Mouse (Mus musculus): ENCODE measurements around the gene Wrnip1. TPM values are rescaled to one million over a fixed set of nuclear protein-coding genes. Genes with fewer than 3 reads are reported as not detected.

Wrnip1 gene
- total and polyA plus RNA-seq, 2 experiments from 2014 or later = 29.9 to 82.6 TPM

DNA sequence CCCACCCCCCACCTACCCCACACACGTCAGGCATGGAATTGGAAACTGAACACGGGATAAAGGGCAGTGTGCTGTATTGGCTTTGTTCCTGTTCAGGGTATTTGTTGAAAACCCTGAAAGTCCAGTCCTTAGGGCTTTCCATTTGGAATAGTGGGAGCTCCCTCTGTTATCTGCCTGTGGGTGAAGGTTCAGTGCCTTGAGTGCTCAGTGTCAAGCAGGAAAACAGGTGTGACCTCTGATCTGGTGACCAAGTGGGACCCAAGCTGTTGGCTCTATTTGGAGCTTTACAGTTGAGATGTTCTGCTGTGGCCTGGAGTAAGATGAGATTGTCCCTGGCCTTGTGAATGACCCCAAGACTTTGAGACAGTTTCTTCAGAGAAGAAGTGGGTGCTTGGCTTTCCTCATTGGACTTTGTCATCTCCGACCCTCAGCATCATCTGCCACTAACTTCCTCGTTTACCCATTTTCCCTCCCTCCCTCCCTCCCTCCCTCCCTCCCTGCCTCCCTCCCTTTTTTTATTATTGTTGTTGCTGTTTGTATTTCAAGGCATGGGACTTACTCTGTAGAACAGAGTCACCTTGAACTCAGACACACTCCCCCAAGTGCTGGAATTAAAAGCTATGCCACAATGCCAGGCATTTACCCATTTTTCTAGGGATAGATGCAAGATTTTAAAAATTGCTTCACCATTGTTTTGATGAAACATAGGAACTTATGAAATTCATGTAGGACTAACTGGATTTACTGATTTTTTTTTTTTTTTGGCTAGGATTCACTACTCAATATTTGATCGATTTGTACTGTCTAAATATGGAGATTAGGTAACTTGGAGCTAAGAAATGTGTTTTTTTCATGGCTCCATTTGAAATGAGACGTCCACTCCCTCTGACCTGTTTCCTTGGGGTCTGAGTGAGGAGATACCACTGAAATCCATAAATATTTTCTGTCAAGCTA is 22.8 kb downstream of the Wrnip1 start:
- no peaks in the 10 kb centered on the region for H3K27me3 ChIP-seq (ENCODE audit: insufficient read depth, low read length)
- no peak overlapping the region for H3K9ac ChIP-seq (replicated peaks; ENCODE audit: low read length)
- DNase-seq (ENCODE audit: low spot score) (no peak), ATAC-seq (no peak)
- 81% methylated on average over 6 of the region's 6 CpGs for WGBS
- H3K36me3 ChIP-seq (ENCODE audit: insufficient read depth, low read length) = peaks cover 17% of the 10 kb centered on the region
- no peak overlapping the region for H3K4me3 ChIP-seq (ENCODE audit: low read length)
- H3K9me3 ChIP-seq (ENCODE audit: low read length) = no peaks in the 10 kb centered on the region
- no peak overlapping the region for H3K27ac ChIP-seq
- no peaks in the 10 kb centered on the region for H3K4me1 ChIP-seq (ENCODE audit: insufficient read depth, low read length)
- H3K4me2 ChIP-seq (ENCODE audit: low read depth, low read length) = no peak overlapping the region
- no peak for TF ChIP-seq CTCF (IDR thresholded peaks at IDR 0.05; ENCODE audit: low read depth)

- H3K4me3 ChIP-seq (ENCODE audit: low read length) = no peak overlapping the region
- ATAC-seq (no peak), DNase-seq (ENCODE audit: low spot score) (no peak)
- peaks cover 12% of the 10 kb centered on the region for H3K36me3 ChIP-seq (ENCODE audit: insufficient read depth, low read length)
- H3K9ac ChIP-seq (replicated peaks; ENCODE audit: low read length) = no peak overlapping the region
- no peaks in the 10 kb centered on the region for H3K4me1 ChIP-seq (ENCODE audit: insufficient read depth, low read length)
- 93% methylated on average over 8 of the region's 8 CpGs for WGBS
- no peaks in the 10 kb centered on the region for H3K9me3 ChIP-seq (ENCODE audit: low read length)
- no peak overlapping the region for H3K27ac ChIP-seq
- no peaks in the 10 kb centered on the region for H3K27me3 ChIP-seq (ENCODE audit: insufficient read depth, low read length)
- no peak overlapping the region for H3K4me2 ChIP-seq (ENCODE audit: low read depth, low read length)
- TF ChIP-seq CTCF (IDR thresholded peaks at IDR 0.05; ENCODE audit: low read depth) = no peak
These were observed 23.7 kb downstream of the Wrnip1 start for GRCm38 (mm10) chr13:32825546-32825945.

DNA sequence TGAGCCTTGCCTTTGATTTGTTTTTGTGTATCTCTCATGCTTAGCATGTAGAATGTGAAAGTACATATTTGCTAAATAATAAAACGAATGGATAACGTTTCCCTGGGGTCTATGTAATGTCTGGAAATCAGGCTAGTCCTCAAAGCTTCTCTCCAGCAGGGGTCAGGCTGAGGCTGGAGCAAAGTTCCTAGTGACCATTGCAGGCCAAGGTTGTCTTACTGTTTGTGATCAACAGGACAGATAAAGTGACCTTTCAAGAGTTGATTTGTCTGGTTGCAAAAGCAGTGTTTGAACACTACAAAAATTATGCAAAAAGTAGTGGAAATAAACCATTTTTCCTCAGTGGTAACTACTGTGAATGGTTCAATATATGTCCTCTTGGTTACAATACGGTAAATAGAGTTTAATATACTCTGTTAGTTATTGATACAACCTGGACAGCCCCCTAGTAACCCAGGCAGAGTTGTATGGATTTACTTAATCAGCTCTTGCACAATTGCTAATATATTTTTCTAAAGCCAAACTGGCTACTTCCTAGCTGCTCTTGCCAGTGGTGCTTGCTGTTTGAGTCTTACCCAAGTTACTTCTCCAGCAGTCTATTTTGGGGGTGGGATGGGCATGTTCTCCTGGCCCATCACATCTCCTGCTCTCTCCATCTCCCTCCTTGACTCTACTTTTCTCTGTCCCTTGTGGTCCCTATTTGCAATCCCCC is 25.4 kb downstream of the Wrnip1 start:
- Histone ChIP-seq H3K4me1 (ENCODE audit: insufficient read depth, low read length) (no peaks in the 10 kb centered on the region), H3K9me3 (ENCODE audit: low read length) (no peaks in the 10 kb centered on the region), H3K9ac (replicated peaks; ENCODE audit: low read length) (no peak overlapping the region), H3K4me2 (ENCODE audit: low read depth, low read length) (no peak overlapping the region), H3K36me3 (ENCODE audit: insufficient read depth, low read length) (no peaks in the 10 kb centered on the region), H3K27me3 (ENCODE audit: insufficient read depth, low read length) (no peaks in the 10 kb centered on the region), H3K27ac (no peak overlapping the region), H3K4me3 (ENCODE audit: low read length) (no peak overlapping the region)
- ATAC-seq (no peak), DNase-seq (ENCODE audit: low spot score) (no peak)
- WGBS = 86% methylated on average over 3 of the region's 3 CpGs
- TF ChIP-seq CTCF (IDR thresholded peaks at IDR 0.05; ENCODE audit: low read depth) = peak; percentile 23

DNA sequence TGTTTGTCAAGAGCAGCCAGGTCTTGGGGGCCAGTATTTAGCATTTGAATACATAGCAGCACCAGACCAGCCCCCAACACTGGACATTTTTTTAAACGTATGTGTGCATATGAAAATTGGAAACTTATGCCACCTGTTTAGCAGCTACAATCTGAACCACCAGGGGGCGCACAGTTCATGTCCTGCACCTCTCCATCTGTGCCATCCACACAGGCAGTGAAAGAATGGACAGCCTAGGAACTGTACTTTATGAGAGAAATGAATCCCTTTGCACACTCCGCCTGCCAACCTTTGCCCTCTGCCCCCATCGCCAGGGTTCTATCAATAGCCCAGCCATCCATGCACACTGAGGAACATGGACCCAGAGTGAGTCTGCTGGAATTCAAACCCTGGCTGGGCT is 26.1 kb downstream of the Wrnip1 start:
- WGBS = 54% methylated on average over 4 of the region's 4 CpGs
- H3K36me3 ChIP-seq (ENCODE audit: insufficient read depth, low read length) = no peaks in the 10 kb centered on the region
- H3K4me2 ChIP-seq (ENCODE audit: low read depth, low read length) = no peak overlapping the region
- peak; percentile 76 for TF ChIP-seq CTCF (IDR thresholded peaks at IDR 0.05; ENCODE audit: low read depth)
- peak; percentile 65 for DNase-seq (ENCODE audit: low spot score)
- H3K9ac ChIP-seq (replicated peaks; ENCODE audit: low read length) = no peak overlapping the region
- H3K9me3 ChIP-seq (ENCODE audit: low read length) = no peaks in the 10 kb centered on the region
- H3K27me3 ChIP-seq (ENCODE audit: insufficient read depth, low read length) = no peaks in the 10 kb centered on the region
- peak; percentile 39; the same call in 1 of the 2 replicates for ATAC-seq
- no peaks in the 10 kb centered on the region for H3K4me1 ChIP-seq (ENCODE audit: insufficient read depth, low read length)
- no peak overlapping the region for H3K27ac ChIP-seq
- H3K4me3 ChIP-seq (ENCODE audit: low read length) = no peak overlapping the region

DNA sequence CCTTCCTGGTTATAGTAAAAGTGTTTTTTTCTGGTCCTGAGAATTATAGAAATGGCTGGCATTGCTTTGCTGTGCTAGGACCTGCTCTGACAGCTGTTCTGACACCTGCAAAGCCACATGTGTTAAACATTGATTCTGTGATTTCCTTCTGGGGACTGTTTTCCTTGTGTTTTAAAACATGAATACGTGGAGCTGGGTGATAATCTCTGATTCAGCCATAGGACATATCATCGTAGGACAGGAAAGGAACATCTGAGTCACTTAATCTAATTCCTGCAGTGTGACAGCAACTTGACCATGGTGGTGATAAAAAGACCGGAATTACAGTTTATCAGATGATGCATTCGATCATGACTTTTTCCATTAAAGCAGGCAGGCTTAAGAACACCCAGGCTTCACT is 27.0 kb downstream of the Wrnip1 start:
- no peak overlapping the region for H3K4me2 ChIP-seq (ENCODE audit: low read depth, low read length)
- no peaks in the 10 kb centered on the region for H3K9me3 ChIP-seq (ENCODE audit: low read length)
- ATAC-seq = no peak
- H3K4me1 ChIP-seq (ENCODE audit: insufficient read depth, low read length) = no peaks in the 10 kb centered on the region
- WGBS = 91% methylated on average over 4 of the region's 4 CpGs
- no peak for TF ChIP-seq CTCF (IDR thresholded peaks at IDR 0.05; ENCODE audit: low read depth)
- H3K27ac ChIP-seq = no peak overlapping the region
- no peaks in the 10 kb centered on the region for H3K36me3 ChIP-seq (ENCODE audit: insufficient read depth, low read length)
- H3K9ac ChIP-seq (replicated peaks; ENCODE audit: low read length) = no peak overlapping the region
- no peak overlapping the region for H3K4me3 ChIP-seq (ENCODE audit: low read length)
- no peak for DNase-seq (ENCODE audit: low spot score)
- H3K27me3 ChIP-seq (ENCODE audit: insufficient read depth, low read length) = no peaks in the 10 kb centered on the region

DNA sequence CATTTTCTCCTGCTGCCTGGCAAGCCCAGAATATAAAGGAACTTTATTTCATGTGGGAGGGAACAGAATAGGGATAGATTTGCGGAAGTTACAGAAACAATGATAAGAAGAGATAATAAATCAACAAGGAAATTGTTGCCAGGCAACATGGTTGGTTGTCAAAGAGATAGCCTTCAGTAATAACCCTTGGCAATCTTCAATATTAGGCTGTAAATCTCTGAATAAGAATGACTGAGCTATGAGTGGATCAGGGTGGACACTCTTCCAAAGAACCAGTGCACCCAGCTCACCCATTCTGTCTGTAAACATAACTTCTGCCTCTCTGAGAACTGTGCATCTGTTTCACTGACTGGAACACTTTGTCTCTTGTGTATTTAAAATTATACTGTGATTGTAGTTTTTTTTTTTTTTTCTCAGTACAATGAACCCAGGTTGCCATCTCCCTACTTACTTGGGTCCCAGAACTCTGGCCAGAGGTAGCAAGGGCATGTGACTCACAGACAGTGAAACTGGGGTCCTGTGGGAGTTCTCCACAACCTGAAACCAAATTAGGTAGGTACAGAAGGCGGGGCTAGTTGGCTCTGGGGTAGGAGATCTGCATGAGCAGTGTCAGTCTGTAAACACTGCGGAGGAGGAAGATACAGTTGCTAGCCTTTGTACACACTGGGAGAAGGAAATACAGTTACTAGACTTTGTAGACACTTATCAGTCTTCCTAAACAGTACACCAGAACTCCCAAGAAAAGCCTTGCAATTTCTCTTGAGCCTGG is 29.9 kb downstream of the Wrnip1 start:
- Histone ChIP-seq H3K27me3 (ENCODE audit: insufficient read depth, low read length) (no peaks in the 10 kb centered on the region), H3K4me2 (ENCODE audit: low read depth, low read length) (no peak overlapping the region), H3K9ac (replicated peaks; ENCODE audit: low read length) (no peak overlapping the region), H3K36me3 (ENCODE audit: insufficient read depth, low read length) (no peaks in the 10 kb centered on the region), H3K4me3 (ENCODE audit: low read length) (no peak overlapping the region), H3K4me1 (ENCODE audit: insufficient read depth, low read length) (no peaks in the 10 kb centered on the region), H3K9me3 (ENCODE audit: low read length) (no peaks in the 10 kb centered on the region), H3K27ac (no peak overlapping the region)
- DNase-seq (ENCODE audit: low spot score) (no peak), ATAC-seq (no peak)
- 83% methylated on average over 3 of the region's 3 CpGs for WGBS
- no peak for TF ChIP-seq CTCF (IDR thresholded peaks at IDR 0.05; ENCODE audit: low read depth)
